Mouse (Mus musculus) frontal cortex, postnatal 25 days (tissue): ENCODE results near the gene Gm42674.

Source experiments
- DNase-seq, 2 experiments: peaks; one replicate each; pipeline ENCODE4 v3.0.0; 2022; ENCODE audit warnings: low spot score in 2 of 2

Gene Gm42674

GRCm38 (mm10) chr3:90598212-90598611, 3.5 kb upstream of the Gm42674 start:
- DNase-seq: no peak

GRCm38 (mm10) chr3:90599401-90599800, 2.3 kb upstream of the Gm42674 start:
- DNase-seq: no peak

GRCm38 (mm10) chr3:90600036-90600435, 1.7 kb upstream of the Gm42674 start:
- DNase-seq: no peak

- DNase-seq: no peak
Measured at GRCm38 (mm10) chr3:90600458-90601195, 1.1 kb upstream of the Gm42674 start.

GRCm38 (mm10) chr3:90603623-90604022, 1.9 kb downstream of the Gm42674 start, which contains the start of gene S100a4:
Gene S100a4 (plus strand): TSS chr3:90603771.
- DNase-seq: no peak

- DNase-seq: peak in 1 of 2 experiments; percentile 48
Measured at GRCm38 (mm10) chr3:90604416-90604815, 2.7 kb downstream of the Gm42674 start.

GRCm38 (mm10) chr3:90605049-90605448, 3.3 kb downstream of the Gm42674 start:
- no peak for DNase-seq

GRCm38 (mm10) chr3:90605736-90606135, 4.0 kb downstream of the Gm42674 start:
- DNase-seq: no peak

GRCm38 (mm10) chr3:90606185-90606584, 4.5 kb downstream of the Gm42674 start:
- DNase-seq: no peak

- no peak for DNase-seq
Measured at GRCm38 (mm10) chr3:90607361-90607760, 5.7 kb downstream of the Gm42674 start.

- no peak for DNase-seq
Measured at GRCm38 (mm10) chr3:90608223-90608622, 6.5 kb downstream of the Gm42674 start, which contains the start of gene S100a5. Gene S100a5 (plus strand): TSS chr3:90608523.

GRCm38 (mm10) chr3:90609102-90609501, 7.4 kb downstream of the Gm42674 start:
- no peak for DNase-seq

- no peak for DNase-seq
Measured at GRCm38 (mm10) chr3:90611494-90611893, 9.8 kb downstream of the Gm42674 start.

GRCm38 (mm10) chr3:90612061-90612460, 10.4 kb downstream of the Gm42674 start:
- no peak for DNase-seq

- DNase-seq: peak in 1 of 2 experiments; percentile 39
Measured at GRCm38 (mm10) chr3:90612728-90613291, 11.1 kb downstream of the Gm42674 start, which contains the start of gene S100a6. Gene S100a6 (plus strand): TSS chr3:90612882.

- no peak for DNase-seq
Measured at GRCm38 (mm10) chr3:90613461-90614147, 11.9 kb downstream of the Gm42674 start.

GRCm38 (mm10) chr3:90614148-90614530, 12.4 kb downstream of the Gm42674 start:
- no peak for DNase-seq

GRCm38 (mm10) chr3:90614611-90615251, 13.0 kb downstream of the Gm42674 start:
- DNase-seq: no peak

GRCm38 (mm10) chr3:90615415-90615814, 13.7 kb downstream of the Gm42674 start:
- peak; percentile 53 to 70 for DNase-seq

- no peak for DNase-seq
Measured at GRCm38 (mm10) chr3:90615911-90616310, 14.2 kb downstream of the Gm42674 start.

- DNase-seq: no peak
Measured at GRCm38 (mm10) chr3:90617586-90617985, 15.9 kb downstream of the Gm42674 start.

GRCm38 (mm10) chr3:90621552-90621951, 19.8 kb downstream of the Gm42674 start:
- DNase-seq: no peak
